Mouse (Mus musculus) heart, adult 9 months (tissue): ENCODE data around the gene Gm12184.
"Not testable (repeated sequence)": the region's sequence is repeated elsewhere in the genome, so short reads cannot be mapped to it uniquely, and the experiment has no call there.

ENCODE experiments used
- DNase-seq, 2 experiments: peaks; one replicate each; pipeline ENCODE4 v3.0.0; 2022; ENCODE audit warnings: low spot score in 2 of 2

Gene Gm12184

GRCm38 (mm10) chr11:48801831-48802772 is 24.4 kb downstream of the Gm12184 start:
- DNase-seq: no peak

GRCm38 (mm10) chr11:48799921-48800701 is 26.3 kb downstream of the Gm12184 start, which contains the start of gene Rack1:
Gene Rack1 (plus strand): TSS chr11:48800332.
- DNase-seq: peak; percentile 91 to 93

- DNase-seq: no peak
Measured at GRCm38 (mm10) chr11:48798984-48799920, 27.2 kb downstream of the Gm12184 start.

- no peak for DNase-seq
Measured at GRCm38 (mm10) chr11:48798308-48798707, 28.1 kb downstream of the Gm12184 start.

GRCm38 (mm10) chr11:48797287-48797686 is 29.2 kb downstream of the Gm12184 start:
- no peak for DNase-seq

GRCm38 (mm10) chr11:48796290-48796689 is 30.2 kb downstream of the Gm12184 start:
- DNase-seq: no peak

GRCm38 (mm10) chr11:48795221-48795620 is 31.2 kb downstream of the Gm12184 start:
- no peak for DNase-seq

- no peak for DNase-seq
Measured at GRCm38 (mm10) chr11:48793184-48793583, 33.3 kb downstream of the Gm12184 start.

- DNase-seq: not testable (repeated sequence)
Measured at GRCm38 (mm10) chr11:48791894-48792293, 34.6 kb downstream of the Gm12184 start.

GRCm38 (mm10) chr11:48790946-48791345 is 35.5 kb downstream of the Gm12184 start:
- no peak for DNase-seq

- peak; percentile 62 to 84 for DNase-seq
Measured at GRCm38 (mm10) chr11:48789973-48790823, 36.3 kb downstream of the Gm12184 start.

- no peak for DNase-seq
Measured at GRCm38 (mm10) chr11:48789215-48789614, 37.2 kb downstream of the Gm12184 start.

GRCm38 (mm10) chr11:48788311-48789089 is 38.0 kb downstream of the Gm12184 start:
- DNase-seq: peak; percentile 65 to 83

GRCm38 (mm10) chr11:48787455-48788211 is 38.8 kb downstream of the Gm12184 start:
- peak; percentile 53 to 66 for DNase-seq

GRCm38 (mm10) chr11:48782243-48782642 is 44.2 kb downstream of the Gm12184 start:
- no peak for DNase-seq

GRCm38 (mm10) chr11:48779450-48779849 is 47.0 kb downstream of the Gm12184 start:
- no peak for DNase-seq

GRCm38 (mm10) chr11:48777303-48777702 is 49.2 kb downstream of the Gm12184 start:
- no peak for DNase-seq

GRCm38 (mm10) chr11:48776664-48777063 is 49.8 kb downstream of the Gm12184 start:
- no peak for DNase-seq

- peak; percentile 43 to 59 for DNase-seq
Measured at GRCm38 (mm10) chr11:48775483-48775882, 51.0 kb downstream of the Gm12184 start.
